Mouse (Mus musculus): ENCODE measurements around the gene Dbnl. TPM values are rescaled to one million over a fixed set of nuclear protein-coding genes. Genes with fewer than 3 reads are reported as not detected.

The Dbnl gene
- total RNA-seq, 2 experiments from 2014 or later, result 78.4 to 79.8 TPM

DNA sequence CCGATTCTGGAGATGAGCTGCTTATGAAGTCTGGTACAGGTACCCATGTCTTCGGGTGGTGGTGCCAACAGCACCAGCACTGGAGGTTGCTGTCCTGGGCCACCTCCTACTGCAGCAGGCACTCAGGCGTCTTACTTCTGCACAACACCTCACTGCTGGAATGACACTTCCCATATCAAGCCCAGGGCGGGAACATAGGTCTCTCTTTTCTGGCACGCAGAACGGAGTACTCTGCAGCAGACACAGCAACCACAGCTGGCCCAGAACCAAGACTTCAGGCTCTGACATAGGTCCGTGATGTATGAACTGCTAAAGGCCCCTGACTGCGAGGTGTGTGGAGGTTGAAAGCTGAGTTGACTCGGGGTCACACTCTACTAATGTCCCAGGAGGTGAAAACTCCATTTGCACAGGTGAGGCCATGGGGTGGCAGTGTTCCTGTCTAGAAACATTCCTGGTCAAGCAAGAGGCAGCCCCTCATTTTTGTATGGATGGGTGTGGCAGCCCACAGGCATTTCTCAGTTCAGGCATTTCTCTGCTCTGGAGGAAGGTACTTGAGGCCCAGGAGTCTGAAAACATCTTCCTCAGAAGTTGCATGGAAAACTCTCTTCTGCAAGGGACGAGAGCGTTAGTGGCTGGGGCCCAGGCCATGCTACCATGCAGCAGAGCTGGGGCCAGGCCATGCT is 40.4 kb downstream of the Dbnl start:
- DNase-seq (ENCODE audit: low spot score in 2 of 2), result no peak
- intact Hi-C loops (cut with DNase I), result no loop called here

GRCm38 (mm10) chr11:5829327-5829726 is 41.0 kb downstream of the Dbnl start:
- intact Hi-C loops (cut with DNase I), result no loop called here
- no peak for DNase-seq (ENCODE audit: low spot score in 2 of 2)

DNA sequence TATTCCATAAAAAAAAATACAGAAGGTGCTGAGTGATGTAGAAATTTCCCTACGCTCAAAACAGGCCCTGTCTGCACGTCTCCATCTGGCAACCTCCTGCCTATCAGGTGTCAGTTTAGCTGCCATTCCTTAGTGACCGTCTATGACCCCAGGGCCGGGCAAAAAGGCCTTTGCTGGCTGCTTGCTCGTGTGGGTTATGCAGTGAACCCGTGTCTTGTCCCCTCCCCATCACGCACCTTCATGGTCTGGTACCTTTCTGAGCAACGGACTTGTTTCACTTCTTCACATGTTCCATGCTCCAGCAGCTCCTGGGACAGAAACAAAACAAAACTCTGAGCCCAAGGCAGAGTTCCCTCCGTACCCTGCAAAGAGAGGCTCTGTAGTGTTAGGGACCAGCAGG is 46.2 kb downstream of the Dbnl start:
- no peak for DNase-seq (ENCODE audit: low spot score in 2 of 2)
- intact Hi-C loops (cut with DNase I), result no loop called here

DNA sequence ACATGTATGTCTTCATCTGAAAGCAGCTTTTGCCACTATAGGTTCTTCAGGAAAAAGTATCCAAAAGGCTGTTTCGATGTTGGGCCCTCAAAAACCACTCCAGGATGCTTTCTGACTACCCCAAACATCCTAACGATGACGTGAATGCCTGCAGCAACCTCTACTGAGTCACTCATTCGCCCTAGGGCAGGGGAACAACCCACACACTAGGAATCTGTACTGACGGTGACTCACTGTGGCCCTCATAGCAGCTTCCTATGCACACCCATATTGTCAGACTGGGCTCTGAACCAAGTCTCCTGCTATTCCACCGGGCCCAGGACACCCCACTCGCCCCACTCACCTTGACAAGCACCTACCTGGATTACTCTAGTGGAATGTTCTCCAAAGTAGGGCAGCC is 46.8 kb downstream of the Dbnl start:
- intact Hi-C loops (cut with DNase I), result no loop called here
- no peak for DNase-seq (ENCODE audit: low spot score in 2 of 2)

DNA sequence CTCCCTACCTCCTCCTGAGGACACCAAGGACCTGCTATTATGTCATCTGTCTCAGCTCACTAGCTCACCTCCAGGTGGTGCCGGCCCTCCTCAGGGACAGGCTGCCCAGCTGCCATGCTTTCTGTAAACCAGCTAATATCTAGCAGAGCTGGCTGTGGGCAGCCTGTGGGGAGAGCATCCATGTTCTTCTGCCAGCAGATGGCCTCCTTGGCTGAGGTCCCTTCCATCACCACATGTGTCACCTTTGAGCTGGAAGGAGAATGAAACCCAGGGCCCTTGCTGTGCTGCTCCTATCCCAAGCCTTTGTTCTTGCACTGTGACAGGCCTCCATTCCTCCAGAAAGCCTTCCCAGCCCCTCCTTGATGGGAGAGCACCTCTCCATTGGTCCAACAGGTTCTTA is 47.8 kb downstream of the Dbnl start:
- intact Hi-C loops (cut with DNase I), result no loop called here
- DNase-seq (ENCODE audit: low spot score in 2 of 2), result peak in 1 of 2 experiments; percentile 10

- DNase-seq (ENCODE audit: low spot score in 2 of 2), result peak; percentile 82 to 89
- intact Hi-C loops (cut with DNase I), result no loop called here
Measured at GRCm38 (mm10) chr11:5837251-5838246, 49.3 kb downstream of the Dbnl start, which contains the start of gene Polm. Polm (minus strand) TSS chr11:5838016.

DNA sequence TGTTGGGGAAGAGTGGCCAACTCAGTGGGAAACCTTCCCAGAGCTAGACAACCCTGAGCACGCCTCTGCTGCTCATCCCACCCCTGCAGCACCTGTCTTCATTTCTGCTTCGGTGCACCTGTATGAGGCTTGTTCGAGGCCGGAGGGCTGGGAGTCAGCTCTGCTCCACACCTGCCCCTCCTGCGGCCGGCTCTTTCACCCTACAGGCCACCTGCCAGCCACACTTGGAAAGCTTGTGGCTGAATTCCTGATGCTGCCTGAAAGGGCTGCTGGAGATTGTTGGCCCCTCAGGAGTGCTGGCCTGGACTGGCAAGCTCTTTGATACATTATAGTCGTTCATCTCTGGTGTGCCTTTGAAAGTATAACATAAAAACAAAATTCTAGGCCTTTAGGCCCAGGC is 52.1 kb downstream of the Dbnl start:
- no peak for DNase-seq (ENCODE audit: low spot score in 2 of 2)
- intact Hi-C loops (cut with DNase I), result no loop called here

- DNase-seq (ENCODE audit: low spot score in 2 of 2), result no peak
- intact Hi-C loops (cut with DNase I), result no loop called here
Measured at GRCm38 (mm10) chr11:5841751-5842150, 53.5 kb downstream of the Dbnl start.

DNA sequence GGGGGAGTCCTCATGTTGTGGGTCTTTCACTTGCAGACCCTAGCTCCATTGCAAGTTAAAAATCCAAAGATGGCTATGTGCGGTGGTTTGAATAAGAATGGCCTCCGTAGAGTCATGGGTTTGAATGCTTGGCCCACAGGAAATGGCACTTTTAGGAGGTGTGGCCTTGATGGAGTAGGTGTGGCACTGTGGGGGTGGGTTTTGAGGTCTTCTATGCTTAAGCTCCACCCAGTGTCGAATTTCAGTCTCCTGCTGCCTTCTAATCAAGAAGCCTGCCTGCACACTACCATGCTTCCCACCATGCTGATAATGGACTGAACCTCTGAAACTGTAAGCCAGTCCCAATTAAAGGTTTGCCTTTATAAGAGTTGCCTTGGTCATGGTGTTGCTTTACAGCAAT is 54.8 kb downstream of the Dbnl start:
- intact Hi-C loops (cut with DNase I), result no loop called here
- DNase-seq (ENCODE audit: low spot score in 2 of 2), result no peak

DNA sequence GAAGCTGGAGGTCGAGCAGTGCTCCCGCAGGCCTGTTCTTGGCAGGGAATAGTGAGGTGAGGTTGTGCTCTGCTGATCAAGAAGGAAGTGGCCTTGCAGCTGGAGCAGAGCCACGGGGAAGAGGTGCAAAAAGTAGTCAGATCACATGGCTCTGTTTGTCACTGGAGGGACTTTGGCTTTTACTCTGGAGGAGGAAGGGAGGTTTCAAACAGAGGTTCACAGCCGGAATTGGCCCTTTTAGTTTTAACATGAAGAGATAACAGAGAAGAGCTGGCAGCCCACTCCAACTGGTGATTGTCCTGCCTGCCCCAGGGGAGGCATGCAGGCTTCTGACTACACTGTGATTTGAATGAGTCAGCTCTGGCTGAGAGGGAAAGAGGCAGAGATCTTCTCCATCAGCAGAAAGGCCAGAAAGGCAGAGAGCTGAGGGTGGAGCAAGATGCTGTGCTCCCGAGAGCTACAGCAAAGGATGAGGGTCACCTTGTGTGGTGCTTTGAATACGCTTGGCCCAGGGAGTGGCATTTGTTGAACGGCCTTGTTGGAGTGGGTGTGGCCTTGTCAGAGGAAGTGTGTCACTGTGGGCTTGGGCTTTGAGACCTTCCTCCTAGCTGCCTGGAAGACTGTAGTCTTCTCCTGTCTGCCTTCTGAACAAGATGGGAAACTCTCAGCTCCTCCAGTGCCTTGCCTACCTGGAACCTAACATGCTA is 58.5 kb downstream of the Dbnl start:
- intact Hi-C loops (cut with DNase I), result no loop called here

DNA sequence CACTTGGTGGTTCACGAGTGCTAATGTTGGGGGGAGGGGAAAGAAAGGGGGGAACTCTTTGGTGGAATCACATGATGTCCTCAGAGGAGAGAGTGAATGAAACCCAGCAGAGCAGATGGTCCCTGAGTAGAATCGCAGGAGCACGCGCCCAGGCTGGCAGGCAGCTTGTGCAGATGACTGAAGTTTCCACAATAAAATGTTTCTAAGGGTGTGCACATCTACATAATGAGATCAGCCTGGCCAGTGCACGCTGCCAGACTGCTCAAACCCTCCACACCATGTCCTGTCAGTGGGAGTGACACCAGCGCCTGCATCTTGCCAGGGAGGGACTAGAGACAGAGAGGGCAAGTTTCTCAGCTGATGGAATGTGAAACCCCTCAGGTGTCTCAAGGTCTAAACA is 60.5 kb downstream of the Dbnl start:
- intact Hi-C loops (cut with DNase I), result no loop called here
- DNase-seq (ENCODE audit: low spot score in 2 of 2), result peak; percentile 48 to 78

More for the DNA sequence above, 58.5 kb downstream of the Dbnl start:
- no peak for DNase-seq (ENCODE audit: low spot score in 2 of 2)

DNA sequence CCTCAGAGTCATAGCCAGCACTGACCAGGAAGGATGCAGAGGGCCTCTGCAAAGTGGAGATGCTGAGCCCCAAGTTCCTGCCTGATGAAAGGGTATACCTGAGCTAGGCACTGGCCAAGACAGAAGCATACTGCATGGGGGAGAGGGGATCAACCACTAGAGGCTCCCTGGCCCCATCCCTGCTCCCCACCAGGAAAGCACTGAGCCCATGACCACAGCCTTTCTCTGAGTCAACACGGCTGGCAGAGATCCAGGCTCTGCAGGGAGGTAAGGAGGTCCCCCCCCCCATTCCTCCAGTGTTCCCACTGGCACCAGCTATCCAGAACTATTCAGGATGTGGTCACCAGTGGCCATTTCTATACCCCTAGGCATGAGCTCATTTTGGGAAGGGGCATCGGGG is 61.0 kb downstream of the Dbnl start:
- DNase-seq (ENCODE audit: low spot score in 2 of 2), result no peak
- intact Hi-C loops (cut with DNase I), result no loop called here

- intact Hi-C loops (cut with DNase I), result no loop called here
- DNase-seq (ENCODE audit: low spot score in 2 of 2), result no peak
Measured at GRCm38 (mm10) chr11:5850452-5850851, 62.2 kb downstream of the Dbnl start.

Other genes with a start within 250 kb of the Dbnl start
- gene Ccdc117, start 246.3 kb upstream of the Dbnl start, total RNA-seq (2021), result 10 to 100 TPM; 10.8 to 11.7 TPM
- gene Ankrd36, start 218.8 kb upstream of the Dbnl start, total RNA-seq (2021), result not detected
- gene Mrps24, start 72.8 kb upstream of the Dbnl start, total RNA-seq (2021), result 10 to 100 TPM; 88.4 to 89.7 TPM
- gene Urgcp, start 26.1 kb upstream of the Dbnl start, total RNA-seq (2021), result 10 to 100 TPM; 55.9 to 60.8 TPM
- 10 to 100 TPM; 11.6 to 13.9 TPM for gene Pgam2, start 15.2 kb downstream of the Dbnl start, total RNA-seq (2021)
- gene Polm, start 49.5 kb downstream of the Dbnl start, total RNA-seq (2021), result 1 to 10 TPM; 7.0 to 7.7 TPM
- gene Aebp1, start 73.5 kb downstream of the Dbnl start, total RNA-seq (2021), result 10 to 100 TPM; 15.2 to 18.6 TPM
- 10 to 100 TPM; 19.4 to 21.2 TPM for gene Pold2, start 89.8 kb downstream of the Dbnl start, total RNA-seq (2021)
- gene Myl7, start 110.3 kb downstream of the Dbnl start, total RNA-seq (2021), result not detected
- gene Gck, start 161.6 kb downstream of the Dbnl start, total RNA-seq (2021), result 1 to 10 TPM; 1.6 to 2.1 TPM
- gene Ykt6, start 167.2 kb downstream of the Dbnl start, total RNA-seq (2021), result 100 to 1,000 TPM in 1 of 2 experiments, 10 to 100 TPM in 1; 99.6 to 108 TPM